Mouse (Mus musculus) granulocyte monocyte progenitor cell, adult 5-6 weeks (primary cell): Measurements from ENCODE around the gene Tmem87b. TPM values are rescaled to one million over a fixed set of nuclear protein-coding genes. Genes with fewer than 3 reads are reported as not detected.

Experiments
- ATAC-seq: replicated peaks from 2 replicates; pipeline ENCODE4 v1.8.0; 2016; ENCODE audit warnings: mild to moderate bottlenecking, moderate TSS enrichment, inconsistent platforms; ENCODE audit not compliant: poor library complexity, severe bottlenecking
- total RNA-seq, 2 experiments: library from RNA; stranded (forward) in 1 of 2; stranded (reverse) in 1 of 2; fragments of 200-712, 200-1000 nt in 1 of 2; fragments of >200 nt in 1 of 2; fragmentation: Nextera tagmentation in 1 of 2; gene quantifications; 2 replicates each; pipeline ENCODE4 v1.2.3; 2014 to 2017

Gene Tmem87b
- total RNA-seq, 2 experiments from 2014 or later = 17.7 to 18.5 TPM

GRCm38 (mm10) chr2:128881236-128881635, 63.3 kb downstream of the Tmem87b start:
- ATAC-seq = no peak

GRCm38 (mm10) chr2:128885225-128885811, 67.4 kb downstream of the Tmem87b start:
- ATAC-seq = no peak

DNA sequence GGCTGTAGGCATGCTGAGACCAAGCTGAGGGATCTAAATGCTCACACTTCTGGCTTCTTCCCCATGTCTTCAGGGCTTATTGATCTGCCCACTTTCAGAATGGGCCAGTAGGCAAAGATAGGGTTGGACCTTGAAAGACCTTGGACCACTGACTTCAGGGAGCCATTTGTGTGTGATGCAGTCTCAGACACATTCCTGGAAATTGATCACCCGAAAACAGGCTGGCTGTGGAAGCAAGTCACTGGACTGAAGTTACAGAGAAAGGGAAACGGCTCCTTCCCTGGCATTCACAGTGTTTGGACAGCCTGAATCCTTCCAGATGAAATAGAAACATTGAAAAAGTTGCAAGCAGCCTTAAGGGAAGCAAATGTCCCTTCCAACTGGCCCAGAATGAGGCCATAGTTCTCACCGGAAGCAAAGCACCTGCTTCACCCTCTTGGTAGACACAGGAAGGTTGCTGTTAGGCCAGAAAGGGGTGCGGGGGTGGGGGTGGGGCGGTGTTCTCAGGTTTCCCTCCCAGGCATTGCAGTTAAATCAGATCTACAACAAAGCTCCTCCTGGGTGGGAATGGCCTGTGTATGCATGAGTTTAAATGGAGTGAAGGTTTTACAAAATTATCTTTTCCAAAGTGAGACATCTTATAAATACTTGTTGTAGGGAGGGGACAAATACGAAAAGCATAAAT, 70.1 kb downstream of the Tmem87b start:
- no peak for ATAC-seq

DNA sequence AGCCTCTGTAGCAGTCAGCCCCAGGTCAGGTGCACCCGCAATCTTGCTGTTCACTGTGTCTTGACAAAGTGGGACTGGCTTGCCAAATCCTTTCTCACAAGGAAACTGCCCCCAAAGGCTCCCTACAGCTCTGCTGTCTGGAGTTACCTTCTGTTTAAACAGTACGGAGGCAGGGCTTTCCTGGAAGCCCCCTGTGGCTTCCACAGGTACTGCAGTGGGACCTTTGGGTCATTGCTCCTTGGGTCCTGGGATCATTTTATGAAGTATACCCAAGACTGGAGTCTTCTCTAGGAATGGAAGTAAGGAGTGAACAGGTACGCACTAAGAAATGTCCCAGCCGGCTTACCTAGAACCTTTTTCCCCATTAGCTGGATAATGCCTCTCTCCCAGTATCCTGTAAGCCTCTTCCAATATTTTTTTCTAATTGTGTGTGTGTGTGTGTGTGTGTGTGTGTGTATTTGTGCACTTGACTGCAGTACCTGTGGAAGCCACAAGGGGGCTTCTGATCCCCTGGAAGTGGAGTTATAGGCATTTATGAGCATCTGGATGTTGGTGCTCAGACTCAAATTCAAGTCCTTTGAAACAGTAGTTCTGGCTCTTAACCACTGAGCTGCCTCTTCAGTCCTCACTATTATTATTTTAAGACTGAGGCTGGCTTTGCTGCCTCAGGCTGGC, 72.9 kb downstream of the Tmem87b start:
- no peak for ATAC-seq

DNA sequence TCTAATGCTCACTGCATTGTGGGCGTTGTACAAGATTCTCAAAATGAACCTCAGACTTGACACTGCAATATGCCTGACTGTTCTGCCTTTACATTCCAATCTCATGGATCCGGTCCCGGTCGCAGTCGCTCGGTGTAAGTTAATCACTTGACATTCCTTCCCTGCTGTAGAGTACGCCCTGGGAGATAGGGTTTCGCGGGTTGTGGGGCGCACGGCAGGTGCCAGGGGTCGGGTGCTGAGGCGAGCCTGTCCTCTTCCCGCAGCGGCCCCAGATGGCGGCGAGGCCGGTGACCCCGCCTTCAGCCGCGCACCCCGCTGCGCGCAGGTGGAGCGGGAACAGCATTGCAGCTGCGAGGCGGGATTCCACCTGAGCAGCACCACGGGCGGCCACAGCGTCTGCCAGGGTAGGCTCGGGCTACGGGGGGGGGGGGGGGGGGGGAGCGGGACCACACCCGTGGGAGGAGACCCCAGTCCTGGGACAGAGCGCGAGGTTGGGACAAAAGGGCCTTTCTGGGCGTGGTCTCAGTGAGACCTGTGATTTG, 74.3 kb downstream of the Tmem87b start:
- no peak; the same call in 1 of the 2 replicates for ATAC-seq

GRCm38 (mm10) chr2:128902843-128903242, 84.9 kb downstream of the Tmem87b start:
- no peak for ATAC-seq

DNA sequence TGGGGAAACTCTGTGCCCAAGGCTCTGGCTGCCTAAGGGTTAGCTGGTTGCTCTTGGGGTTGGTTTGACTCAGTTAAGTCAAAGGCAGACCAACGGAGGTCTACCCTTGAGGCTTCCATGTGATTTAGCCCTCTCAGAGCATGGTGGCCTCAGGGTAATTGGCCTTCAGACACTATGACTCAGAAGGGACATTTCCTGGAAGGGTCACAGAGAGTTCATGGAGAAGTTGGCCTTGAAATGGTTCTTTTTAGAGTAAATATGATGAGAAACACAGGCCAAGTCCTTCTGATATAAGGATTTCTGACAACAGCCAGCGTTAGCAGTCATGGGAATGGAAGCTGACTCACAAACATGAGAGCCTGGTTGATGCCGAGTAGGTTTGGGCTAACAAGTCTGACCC, 85.7 kb downstream of the Tmem87b start:
- no peak for ATAC-seq

Other genes with a start within 250 kb of the Tmem87b start
- gene Spdye4c, start 226.9 kb upstream of the Tmem87b start, total RNA-seq (2014; fragmentation: Nextera tagmentation) = not detected in 2 replicates
- not detected in 2 replicates for gene Spdye4c, start 226.9 kb upstream of the Tmem87b start, total RNA-seq (2017)
- gene Anapc1, start 130.7 kb upstream of the Tmem87b start, total RNA-seq (2014; fragmentation: Nextera tagmentation) = 101 and 130 TPM in 2 replicates
- 111 and 148 TPM in 2 replicates for gene Anapc1, start 130.7 kb upstream of the Tmem87b start, total RNA-seq (2017)
- not detected in 2 replicates for gene Mertk, start 119.2 kb upstream of the Tmem87b start, total RNA-seq (2014; fragmentation: Nextera tagmentation)
- not detected in 2 replicates for gene Mertk, start 119.2 kb upstream of the Tmem87b start, total RNA-seq (2017)
- gene Fbln7, start 44.9 kb downstream of the Tmem87b start, total RNA-seq (2014; fragmentation: Nextera tagmentation) = not detected in 2 replicates
- gene Fbln7, start 44.9 kb downstream of the Tmem87b start, total RNA-seq (2017) = not detected in 2 replicates
- 10.5 and 15.4 TPM in 2 replicates for gene Zc3h8, start 126.0 kb downstream of the Tmem87b start, total RNA-seq (2014; fragmentation: Nextera tagmentation)
- 9.9 and 19.1 TPM in 2 replicates for gene Zc3h8, start 126.0 kb downstream of the Tmem87b start, total RNA-seq (2017)
- gene Zc3h6, start 149.3 kb downstream of the Tmem87b start, total RNA-seq (2014; fragmentation: Nextera tagmentation) = 0.82 and 3.7 TPM in 2 replicates
- gene Zc3h6, start 149.3 kb downstream of the Tmem87b start, total RNA-seq (2017) = 1.9 TPM in 2 replicates
- gene Gm10762, start 149.6 kb downstream of the Tmem87b start, total RNA-seq (2014; fragmentation: Nextera tagmentation) = 2.8 and 7.7 TPM in 2 replicates
- 4.0 and 10.5 TPM in 2 replicates for gene Gm10762, start 149.6 kb downstream of the Tmem87b start, total RNA-seq (2017)
- not detected in 2 replicates for gene Vinac1, start 230.1 kb downstream of the Tmem87b start, total RNA-seq (2014; fragmentation: Nextera tagmentation)
- not detected in 2 replicates for gene Vinac1, start 230.1 kb downstream of the Tmem87b start, total RNA-seq (2017)
- 2.8 and 3.7 TPM in 2 replicates for gene Ttl, start 247.8 kb downstream of the Tmem87b start, total RNA-seq (2014; fragmentation: Nextera tagmentation)
- gene Ttl, start 247.8 kb downstream of the Tmem87b start, total RNA-seq (2017) = 3.6 and 3.7 TPM in 2 replicates